Mouse (Mus musculus) embryonic facial prominence, embryonic 13.5 days (tissue): ENCODE measurements around the gene Galnt9. TPM values are rescaled to one million over a fixed set of nuclear protein-coding genes. Genes with fewer than 3 reads are reported as not detected.

ENCODE experiments used
- ATAC-seq: fragments of 200-750 bp; cut with Nextera tagmentation; 2 replicates; pipeline ENCODE4 v1.8.0; 2017; ENCODE audit warnings: low read depth; ENCODE audit not compliant: insufficient number of reproducible peaks, insufficient read depth, low FRiP score, low TSS enrichment
- H3K27ac ChIP-seq: fragments of 300-500 bp; sonication (generic); 2 replicates; pipeline ENCODE4 v1.5.1; 2015; ENCODE audit warnings: moderate library complexity, mild to moderate bottlenecking, inconsistent platforms
- H3K27me3 ChIP-seq: fragments of 300-500 bp; sonication (generic); 2 replicates; pipeline ENCODE4 v1.6.1; 2015; ENCODE audit warnings: mild to moderate bottlenecking, inconsistent platforms
- H3K36me3 ChIP-seq: fragments of 300-500 bp; sonication (generic); 2 replicates; pipeline ENCODE4 v1.6.1; 2015; ENCODE audit warnings: mild to moderate bottlenecking, inconsistent platforms
- H3K4me1 ChIP-seq: fragments of 300-500 bp; sonication (generic); 2 replicates; pipeline ENCODE4 v1.6.1; 2015; ENCODE audit warnings: inconsistent platforms
- H3K4me2 ChIP-seq: fragments of 300-500 bp; sonication (generic); 2 replicates; pipeline ENCODE4 v1.6.1; 2015; ENCODE audit warnings: moderate library complexity, mild to moderate bottlenecking, inconsistent platforms
- H3K4me3 ChIP-seq: fragments of 300-500 bp; sonication (generic); 2 replicates; pipeline ENCODE4 v1.5.1; 2015; ENCODE audit warnings: mild to moderate bottlenecking, inconsistent platforms
- H3K9ac ChIP-seq: fragments of 300-500 bp; sonication (generic); 2 replicates; pipeline ENCODE4 v1.6.1; 2015; ENCODE audit warnings: mild to moderate bottlenecking, inconsistent platforms
- H3K9me3 ChIP-seq: fragments of 300-500 bp; sonication (generic); 2 replicates; pipeline ENCODE4 v1.6.1; 2016; ENCODE audit warnings: inconsistent platforms
- WGBS: fragments of 180-500 bp; shearing (Covaris S2); methylation state at CpG from one replicate; pipeline ENCODE4 v1.1.7; 2015; ENCODE audit warnings: mixed read lengths; 5-methylcytosine and 5-hydroxymethylcytosine counted together
- polyA plus RNA-seq: library from polyadenylated mRNA; unstranded; fragments of >200 nt; fragmentation: Nextera tagmentation; extraction: Ambion mirVana; gene quantifications from 2 replicates; pipeline ENCODE4 v1.2.1, GENCODE M21; 2015

Galnt9 gene
- polyA plus RNA-seq, 1 experiment from 2014 or later, result 1.0 TPM

DNA sequence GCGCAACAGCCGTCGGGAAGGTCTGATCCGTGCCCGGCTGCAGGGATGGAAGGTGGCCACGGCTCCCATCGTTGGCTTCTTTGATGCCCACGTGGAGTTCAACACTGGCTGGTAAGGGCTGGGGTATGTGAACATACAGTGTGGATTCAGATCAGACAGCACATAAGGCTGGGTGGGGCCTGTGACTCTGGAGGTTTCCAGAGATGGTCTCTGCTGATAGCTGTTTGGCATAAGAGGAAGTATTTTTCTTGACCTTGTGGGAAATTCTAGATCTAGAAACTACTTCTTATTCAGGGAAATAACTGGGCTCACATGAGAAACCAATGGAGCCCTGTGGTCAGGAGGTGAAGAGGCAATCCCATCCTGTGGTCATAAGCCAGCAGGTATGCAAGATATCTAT, 45.7 kb downstream of the Galnt9 start:
- ATAC-seq, result no peak

DNA sequence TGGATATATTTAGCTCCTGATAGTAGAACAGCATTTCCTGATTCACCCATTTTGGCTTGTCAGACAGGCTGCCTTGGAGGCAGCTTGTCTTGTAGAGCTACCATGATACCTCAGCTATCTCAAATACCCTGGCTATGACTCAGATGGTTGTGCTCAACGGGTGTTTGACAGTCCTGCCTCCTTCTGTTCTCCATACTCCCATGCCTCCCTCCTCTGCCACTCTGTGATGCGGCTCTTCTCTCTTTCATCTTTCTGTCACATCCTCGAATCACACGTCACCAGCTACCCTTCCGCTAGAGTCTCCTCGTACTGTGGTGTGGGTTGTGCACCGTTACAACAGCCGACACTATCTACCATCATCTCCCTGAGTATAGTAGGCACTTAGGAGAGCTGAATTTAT, 50.3 kb downstream of the Galnt9 start:
- peaks cover 3% of the 10 kb centered on the region; the same call in 1 of the 2 replicates for H3K27me3 ChIP-seq
- H3K9ac ChIP-seq, result no peak overlapping the region
- no peak overlapping the region for H3K4me2 ChIP-seq
- ATAC-seq, result no peak
- H3K9me3 ChIP-seq, result no peaks in the 10 kb centered on the region
- H3K4me1 ChIP-seq, result 0 out of 2 replicates have a peak, but pooled peaks cover 8% of the 10 kb centered on the region
- no peaks in the 10 kb centered on the region for H3K36me3 ChIP-seq
- WGBS, result 90% methylated on average over 8 of the region's 8 CpGs
- no peak overlapping the region for H3K4me3 ChIP-seq
- no peak overlapping the region for H3K27ac ChIP-seq

More for the DNA sequence above, 45.7 kb downstream of the Galnt9 start:
- Histone ChIP-seq H3K4me3 (no peak overlapping the region), H3K27ac (no peak overlapping the region), H3K4me1 (no peaks in the 10 kb centered on the region), H3K4me2 (no peak overlapping the region), H3K36me3 (no peaks in the 10 kb centered on the region), H3K9ac (no peak overlapping the region), H3K9me3 (no peaks in the 10 kb centered on the region), H3K27me3 (no peaks in the 10 kb centered on the region)
- 88% methylated on average over 8 of the region's 8 CpGs for WGBS

DNA sequence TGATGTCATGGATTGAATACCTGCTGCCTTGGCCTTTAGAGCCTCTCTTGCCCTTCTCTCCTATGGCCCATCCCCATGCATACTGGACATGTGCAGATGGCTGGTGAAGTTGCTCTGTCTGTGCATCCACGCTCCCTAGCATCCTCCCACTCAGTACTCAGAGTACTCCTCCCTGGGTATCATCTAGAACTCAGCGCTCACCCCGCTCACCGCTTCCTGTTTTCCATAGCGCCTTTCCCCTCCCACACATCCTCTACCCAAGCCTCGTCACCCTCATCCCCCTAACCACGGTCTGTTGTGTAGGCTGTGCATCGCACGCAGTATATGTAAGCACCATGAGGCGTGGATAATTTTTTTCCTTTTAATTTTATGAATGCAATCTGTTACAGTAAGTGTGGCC, 51.2 kb downstream of the Galnt9 start:
- 0 out of 2 replicates have a peak, but pooled peaks cover 8% of the 10 kb centered on the region for H3K4me1 ChIP-seq
- 88% methylated on average over 10 of the region's 10 CpGs for WGBS
- no peaks in the 10 kb centered on the region for H3K36me3 ChIP-seq
- no peak overlapping the region for H3K27ac ChIP-seq
- ATAC-seq, result no peak
- no peak overlapping the region for H3K9ac ChIP-seq
- H3K27me3 ChIP-seq, result peaks cover 4% of the 10 kb centered on the region; the same call in 1 of the 2 replicates
- H3K4me2 ChIP-seq, result no peak overlapping the region
- no peak overlapping the region for H3K4me3 ChIP-seq
- no peaks in the 10 kb centered on the region for H3K9me3 ChIP-seq

DNA sequence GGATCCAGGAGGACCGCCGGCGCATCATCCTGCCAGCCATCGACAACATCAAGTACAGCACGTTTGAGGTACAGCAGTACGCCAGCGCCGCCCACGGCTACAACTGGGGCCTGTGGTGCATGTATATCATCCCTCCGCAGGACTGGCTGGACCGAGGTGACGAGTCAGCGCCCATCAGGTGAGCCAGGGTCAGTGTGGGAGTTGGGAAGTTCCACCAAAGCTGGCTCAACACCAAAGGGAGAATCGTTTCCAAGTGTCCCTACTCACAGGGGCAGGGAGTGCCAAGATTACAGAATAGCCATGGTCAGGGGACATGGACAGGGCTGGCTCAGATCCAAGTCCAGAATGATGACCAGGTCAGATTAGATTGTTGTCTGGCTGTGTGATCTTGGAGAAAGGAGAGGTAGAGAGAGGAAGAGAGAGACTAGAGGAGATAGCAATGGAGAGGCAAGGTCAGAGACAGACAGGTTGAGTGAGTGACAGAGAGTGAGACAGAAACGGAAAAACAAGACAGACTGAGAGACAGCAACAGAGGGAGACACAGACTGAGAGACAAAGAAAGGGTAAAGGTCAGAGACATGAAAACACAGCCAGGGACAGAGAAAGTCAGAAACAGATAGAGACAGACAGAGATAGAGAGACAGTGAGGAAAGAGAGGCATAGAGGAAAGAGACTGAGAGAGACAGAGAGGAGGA, 52.1 kb downstream of the Galnt9 start:
- 88% methylated on average over 15 of the region's 15 CpGs for WGBS
- Histone ChIP-seq H3K27me3 (peaks cover 8% of the 10 kb centered on the region; the same call in 1 of the 2 replicates), H3K36me3 (no peaks in the 10 kb centered on the region), H3K4me1 (0 out of 2 replicates have a peak, but pooled peaks cover 8% of the 10 kb centered on the region), H3K4me3 (no peak overlapping the region), H3K4me2 (no peak overlapping the region), H3K27ac (no peak overlapping the region), H3K9me3 (no peaks in the 10 kb centered on the region), H3K9ac (no peak overlapping the region)
- no peak for ATAC-seq

DNA sequence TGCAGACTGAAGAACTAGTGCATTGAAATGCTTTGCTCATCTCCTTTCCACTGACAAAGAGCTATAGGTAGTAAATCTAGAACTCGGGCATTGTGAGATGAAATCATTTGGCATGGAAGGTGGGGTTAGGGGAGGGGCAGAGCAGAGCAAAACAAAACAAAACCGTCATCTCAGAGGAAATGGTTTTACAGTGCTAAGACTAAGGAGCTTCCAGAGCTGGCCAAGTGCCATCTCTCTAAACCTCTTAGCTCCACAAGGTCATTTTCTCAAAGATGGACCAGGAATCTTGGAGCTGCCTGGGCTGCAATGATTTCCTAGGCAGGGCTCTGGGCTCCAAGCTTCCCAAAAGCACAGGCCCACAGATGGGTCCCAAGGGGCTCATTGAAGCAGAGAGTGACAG, 53.3 kb downstream of the Galnt9 start:
- Histone ChIP-seq H3K4me2 (no peak overlapping the region), H3K4me1 (0 out of 2 replicates have a peak, but pooled peaks cover 8% of the 10 kb centered on the region), H3K36me3 (no peaks in the 10 kb centered on the region), H3K27me3 (peaks cover 8% of the 10 kb centered on the region; the same call in 1 of the 2 replicates), H3K9me3 (no peaks in the 10 kb centered on the region), H3K9ac (no peak overlapping the region), H3K27ac (no peak overlapping the region), H3K4me3 (no peak overlapping the region)
- WGBS, result 56% methylated on average over 2 of the region's 2 CpGs
- no peak for ATAC-seq

DNA sequence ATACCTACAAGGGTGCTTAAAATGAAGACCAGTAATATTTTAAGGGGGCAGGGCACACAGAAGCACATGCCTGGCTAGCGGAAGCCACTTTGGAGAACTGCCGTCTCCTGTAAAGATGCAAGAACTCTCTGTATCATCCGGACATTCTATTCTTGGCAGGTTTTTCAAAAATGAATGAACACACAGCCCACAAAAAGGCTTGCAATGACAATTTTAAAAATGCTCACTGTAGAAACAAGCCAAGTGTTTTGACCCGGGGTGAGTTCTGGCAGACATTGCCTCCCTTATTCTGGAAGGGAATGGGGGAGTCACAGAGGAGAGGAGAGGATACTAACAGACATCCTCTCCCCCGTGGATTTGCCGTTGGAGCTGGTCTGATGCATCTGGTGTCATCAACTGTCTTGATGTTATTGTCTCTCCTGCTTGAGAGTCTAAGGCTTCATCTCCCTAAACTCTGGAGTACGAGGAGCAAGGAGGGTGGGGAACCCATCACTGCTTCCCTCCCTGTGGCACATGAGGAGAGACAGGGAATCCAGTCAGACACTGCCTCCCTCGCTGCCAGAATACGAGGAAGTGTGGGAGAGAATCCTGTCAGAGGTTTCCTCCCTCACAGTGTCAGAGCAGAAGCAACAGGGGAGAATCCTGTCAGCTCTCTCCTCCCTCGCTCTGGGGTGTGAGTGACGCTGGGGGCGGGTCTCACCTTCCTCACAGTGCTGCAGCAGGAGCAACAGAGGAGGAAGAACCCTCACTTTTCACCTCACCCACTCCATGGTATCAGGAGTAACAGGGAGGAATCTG, 54.3 kb downstream of the Galnt9 start:
- WGBS, result 29% methylated on average over 12 of the region's 12 CpGs
- Histone ChIP-seq H3K4me1 (0 out of 2 replicates have a peak, but pooled peaks cover 8% of the 10 kb centered on the region), H3K27me3 (peaks cover 8% of the 10 kb centered on the region; the same call in 1 of the 2 replicates), H3K27ac (no peak overlapping the region), H3K36me3 (no peaks in the 10 kb centered on the region), H3K4me2 (peak overlapping the region; percentile 12; the same call in 1 of the 2 replicates), H3K9me3 (no peaks in the 10 kb centered on the region), H3K9ac (no peak overlapping the region), H3K4me3 (no peak overlapping the region)
- no peak for ATAC-seq

DNA sequence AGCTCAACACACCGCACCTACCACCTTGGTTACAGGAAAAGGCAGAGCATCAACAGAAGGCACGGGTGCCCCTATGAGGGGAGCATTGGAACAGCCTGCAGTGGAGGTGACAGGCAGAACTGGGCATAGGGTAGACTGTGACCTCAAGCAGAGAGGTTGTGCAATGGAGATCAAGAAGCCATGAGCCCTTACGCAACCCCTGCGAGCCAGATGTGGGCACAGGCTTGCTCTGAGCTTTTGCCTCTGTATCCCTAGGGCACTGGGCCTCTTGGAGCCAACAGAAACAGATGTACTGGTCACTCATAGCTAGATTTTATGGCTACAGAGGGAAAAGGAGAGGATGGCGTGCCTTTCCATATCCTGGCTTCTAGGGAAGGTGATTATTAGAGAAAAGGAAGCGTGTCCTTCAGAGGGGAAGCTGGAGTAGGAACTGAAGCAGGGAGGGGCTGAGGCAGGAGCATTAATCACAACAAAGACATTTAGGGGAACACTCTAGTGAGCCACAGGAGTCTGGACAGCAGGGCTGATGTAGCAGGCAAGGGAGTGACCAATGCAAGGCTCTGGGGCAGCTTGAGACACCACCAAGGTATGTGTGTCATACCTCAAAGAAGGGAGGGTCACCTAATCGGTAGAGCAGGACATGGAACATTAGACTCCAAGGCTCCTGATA, 59.0 kb downstream of the Galnt9 start:
- Histone ChIP-seq H3K36me3 (no peaks in the 10 kb centered on the region), H3K4me3 (no peak overlapping the region), H3K9ac (no peak overlapping the region), H3K27ac (no peak overlapping the region), H3K4me2 (no peak overlapping the region), H3K4me1 (0 out of 2 replicates have a peak, but pooled peaks cover 10% of the 10 kb centered on the region), H3K9me3 (no peaks in the 10 kb centered on the region), H3K27me3 (peaks cover 22% of the 10 kb centered on the region)
- WGBS, result 79% methylated on average over 7 of the region's 7 CpGs
- ATAC-seq, result no peak

DNA sequence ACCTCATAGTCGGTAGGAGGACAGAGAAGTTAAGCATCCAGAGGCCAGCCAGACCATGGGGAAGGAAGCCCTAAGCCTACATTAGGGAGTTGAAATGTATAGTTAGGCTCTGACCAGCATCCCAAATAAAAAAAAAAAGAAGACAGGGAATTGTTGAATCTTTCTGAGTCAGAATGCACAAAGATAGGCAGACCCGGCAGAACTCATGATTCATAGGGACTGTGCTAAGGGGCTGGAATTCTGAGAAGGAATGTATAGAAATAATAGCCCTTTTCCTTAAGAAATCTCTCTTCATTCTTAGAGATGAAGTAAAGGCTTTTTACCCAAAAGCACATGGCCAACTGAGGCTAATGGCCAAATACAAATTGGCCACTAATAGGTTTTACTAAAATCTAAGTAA, 60.2 kb downstream of the Galnt9 start:
- ATAC-seq, result no peak
- no peaks in the 10 kb centered on the region for H3K36me3 ChIP-seq
- WGBS, result 95% methylated on average over 2 of the region's 2 CpGs
- no peak overlapping the region for H3K4me2 ChIP-seq
- peaks cover 21% of the 10 kb centered on the region for H3K27me3 ChIP-seq
- peaks cover 13% of the 10 kb centered on the region for H3K4me1 ChIP-seq
- H3K9ac ChIP-seq, result no peak overlapping the region
- H3K9me3 ChIP-seq, result no peaks in the 10 kb centered on the region
- no peak overlapping the region for H3K27ac ChIP-seq
- no peak overlapping the region for H3K4me3 ChIP-seq

DNA sequence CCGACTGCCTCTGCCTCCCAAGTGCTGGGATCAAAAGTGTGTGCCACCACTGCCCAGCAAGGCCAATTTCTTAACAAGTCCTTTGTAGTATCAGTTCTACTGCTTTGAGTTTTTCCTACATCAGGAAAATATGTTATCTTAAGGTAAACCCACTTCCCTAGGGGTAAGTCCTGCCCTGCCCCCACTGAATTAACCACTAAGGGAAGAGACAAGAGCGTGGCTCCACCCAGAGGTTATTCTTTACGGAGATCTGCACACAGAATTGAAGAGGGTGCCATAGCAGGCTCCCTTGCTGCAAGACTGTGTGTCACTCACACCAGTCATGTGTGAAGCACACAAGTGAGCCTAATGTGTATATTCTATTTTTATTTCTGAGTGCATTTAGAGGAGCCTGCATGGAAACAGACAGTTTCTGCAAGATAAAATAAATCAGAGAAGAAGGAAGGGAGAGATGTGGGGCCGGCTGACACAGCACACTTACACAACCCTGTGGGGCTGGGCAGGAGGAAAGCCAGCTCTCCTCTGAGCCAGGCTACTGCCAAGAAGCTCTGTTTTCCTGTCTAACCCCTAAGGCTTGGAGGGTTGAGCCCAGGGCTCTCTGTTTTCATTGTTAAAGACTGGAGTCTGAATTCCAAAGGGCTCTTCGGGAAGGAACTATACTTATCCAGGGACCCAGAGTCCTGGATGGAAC, 61.5 kb downstream of the Galnt9 start:
- peaks cover 26% of the 10 kb centered on the region for H3K4me1 ChIP-seq
- H3K27me3 ChIP-seq, result peaks cover 20% of the 10 kb centered on the region
- WGBS, result 53% methylated on average over 5 of the region's 5 CpGs
- H3K36me3 ChIP-seq, result no peaks in the 10 kb centered on the region
- H3K4me3 ChIP-seq, result no peak overlapping the region
- no peaks in the 10 kb centered on the region for H3K9me3 ChIP-seq
- no peak overlapping the region for H3K9ac ChIP-seq
- no peak overlapping the region for H3K4me2 ChIP-seq
- H3K27ac ChIP-seq, result no peak overlapping the region
- ATAC-seq, result no peak

DNA sequence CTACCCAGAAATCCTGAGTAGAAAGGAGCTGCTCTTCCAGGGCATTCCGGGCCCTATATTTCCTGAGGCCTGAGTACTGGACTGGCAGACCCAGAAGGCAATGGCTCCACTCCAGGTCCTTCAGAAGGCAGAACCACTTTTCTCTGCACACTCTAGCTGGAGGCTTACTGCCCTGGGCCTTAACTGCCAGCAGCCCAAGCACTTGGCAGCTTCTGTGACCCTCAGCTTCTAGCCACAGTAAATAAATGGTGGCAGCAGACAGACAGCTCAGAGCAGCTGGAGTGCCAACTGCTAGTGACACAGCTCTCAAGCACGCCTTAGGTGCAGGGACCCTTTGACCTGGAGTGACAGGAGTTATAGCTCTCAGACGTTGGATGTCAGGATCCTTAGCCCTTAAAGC, 63.6 kb downstream of the Galnt9 start:
- no peak overlapping the region for H3K4me2 ChIP-seq
- H3K9ac ChIP-seq, result no peak overlapping the region
- 52% methylated on average over 3 of the region's 3 CpGs for WGBS
- H3K4me3 ChIP-seq, result no peak overlapping the region
- no peak for ATAC-seq
- H3K27me3 ChIP-seq, result peaks cover 18% of the 10 kb centered on the region
- H3K27ac ChIP-seq, result no peak overlapping the region; the same call in 1 of the 2 replicates
- H3K9me3 ChIP-seq, result no peaks in the 10 kb centered on the region
- no peaks in the 10 kb centered on the region for H3K36me3 ChIP-seq
- peaks cover 37% of the 10 kb centered on the region for H3K4me1 ChIP-seq

DNA sequence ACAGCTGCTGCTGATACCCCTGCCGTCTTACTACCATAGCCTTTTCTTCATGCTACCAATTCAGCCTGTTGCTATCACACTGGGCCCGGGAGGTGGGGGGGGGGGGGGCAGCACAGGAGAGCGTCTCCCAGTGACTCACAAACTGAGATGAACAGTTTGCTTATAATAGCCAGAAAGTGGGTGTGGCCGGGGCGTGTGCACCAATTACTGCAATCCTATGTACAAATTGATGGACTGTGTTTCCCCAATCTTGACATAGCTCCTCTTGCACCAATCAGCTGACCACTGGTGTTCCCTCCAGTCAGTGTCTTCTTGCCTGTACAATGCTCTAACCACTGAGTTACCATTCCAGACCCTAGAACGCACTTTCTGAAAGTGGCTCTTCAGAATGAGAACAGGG, 64.2 kb downstream of the Galnt9 start:
- no peak overlapping the region for H3K4me2 ChIP-seq
- no peaks in the 10 kb centered on the region for H3K36me3 ChIP-seq
- no peak overlapping the region for H3K27ac ChIP-seq
- H3K9me3 ChIP-seq, result no peaks in the 10 kb centered on the region
- H3K4me1 ChIP-seq, result peaks cover 40% of the 10 kb centered on the region
- H3K27me3 ChIP-seq, result peaks cover 18% of the 10 kb centered on the region
- ATAC-seq, result no peak
- no peak overlapping the region for H3K9ac ChIP-seq
- H3K4me3 ChIP-seq, result no peak overlapping the region
- 61% methylated on average over 6 of the region's 6 CpGs for WGBS
